Mouse (Mus musculus) heart, postnatal 0 days (tissue): ENCODE results near the gene Slco2b1.

Source experiments
- CTCF ChIP-seq: IDR thresholded peaks from 2 replicates; pipeline ENCODE4 v1.5.1; 2016; ENCODE audit warnings: antibody characterized with exemption, control low read depth, low read depth
- EP300 ChIP-seq: IDR thresholded peaks from 2 replicates; pipeline ENCODE4 v1.6.1; 2016; ENCODE audit warnings: antibody characterized with exemption, low read depth

DNA sequence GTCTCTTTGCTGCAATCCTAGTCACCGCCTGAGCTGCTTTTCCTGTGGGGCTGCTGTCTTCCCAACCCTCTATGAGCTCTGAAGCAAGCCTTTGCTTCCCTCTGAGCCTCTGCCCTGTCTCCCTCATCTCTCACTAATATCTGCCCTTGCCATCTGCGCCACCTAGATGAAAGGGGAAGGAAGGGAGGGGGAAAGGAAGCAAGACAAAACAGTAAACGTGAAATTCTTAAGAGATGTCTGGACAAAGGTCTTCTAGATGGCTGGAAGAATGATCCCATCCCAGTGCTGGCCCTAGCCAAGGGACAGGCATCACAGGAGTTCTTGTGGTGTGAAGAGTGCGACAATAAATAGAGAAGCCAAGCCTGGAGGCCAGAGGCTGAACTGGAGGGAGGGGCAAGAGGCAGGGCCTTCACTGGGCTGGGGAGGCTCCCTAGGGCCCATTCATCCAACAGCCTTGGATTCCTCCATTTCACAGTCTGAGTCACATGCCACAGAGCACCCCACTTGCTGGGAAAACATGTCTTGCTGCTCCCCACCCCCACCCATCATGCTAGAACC, 4.0 kb downstream of the Slco2b1 start:
- TF ChIP-seq CTCF (no peak), EP300 (peak; percentile 57; the same call in 1 of the 2 replicates)
